Mouse (Mus musculus) frontal cortex, postnatal 25 days (tissue): ENCODE results near the gene Ubxn7.
"Not testable (repeated sequence)": the region's sequence is repeated elsewhere in the genome, so short reads cannot be mapped to it uniquely, and the experiment has no call there.

Source experiments
- DNase-seq, 2 experiments: peaks; one replicate each; pipeline ENCODE4 v3.0.0; 2022; ENCODE audit warnings: low spot score in 2 of 2

Gene Ubxn7

GRCm38 (mm10) chr16:32332040-32332555, at the start of gene Ubxn7:
Gene Ubxn7 (plus strand): TSS chr16:32332257.
- DNase-seq: peak; percentile 90 to 97

GRCm38 (mm10) chr16:32282608-32283007, 49.4 kb upstream of the Ubxn7 start:
- DNase-seq: no peak

- DNase-seq: no peak
Observed at GRCm38 (mm10) chr16:32291821-32292220, 40.2 kb upstream of the Ubxn7 start.

GRCm38 (mm10) chr16:32299617-32300016, 32.4 kb upstream of the Ubxn7 start:
- DNase-seq: not testable (repeated sequence)

- no peak for DNase-seq
Observed at GRCm38 (mm10) chr16:32303046-32303445, 29.0 kb upstream of the Ubxn7 start.

- DNase-seq: no peak
Observed at GRCm38 (mm10) chr16:32303886-32304285, 28.2 kb upstream of the Ubxn7 start.

GRCm38 (mm10) chr16:32311970-32312369, 20.1 kb upstream of the Ubxn7 start:
- no peak for DNase-seq

GRCm38 (mm10) chr16:32312386-32312785, 19.7 kb upstream of the Ubxn7 start:
- no peak for DNase-seq

- DNase-seq: no peak
Observed at GRCm38 (mm10) chr16:32312859-32313258, 19.2 kb upstream of the Ubxn7 start.

GRCm38 (mm10) chr16:32316601-32317000, 15.5 kb upstream of the Ubxn7 start:
- no peak for DNase-seq

GRCm38 (mm10) chr16:32323953-32324352, 8.1 kb upstream of the Ubxn7 start:
- DNase-seq: no peak

- DNase-seq: no peak
Observed at GRCm38 (mm10) chr16:32330876-32331670, 984 bp upstream of the Ubxn7 start.

GRCm38 (mm10) chr16:32332556-32333511, 777 bp downstream of the Ubxn7 start:
- DNase-seq: peak; percentile 14 to 18

GRCm38 (mm10) chr16:32335146-32335545, 3.1 kb downstream of the Ubxn7 start:
- no peak for DNase-seq

GRCm38 (mm10) chr16:32336026-32336780, 4.1 kb downstream of the Ubxn7 start:
- DNase-seq: no peak

- no peak for DNase-seq
Observed at GRCm38 (mm10) chr16:32337001-32337400, 4.9 kb downstream of the Ubxn7 start.

GRCm38 (mm10) chr16:32340451-32340850, 8.4 kb downstream of the Ubxn7 start:
- DNase-seq: no peak

GRCm38 (mm10) chr16:32345521-32345920, 13.5 kb downstream of the Ubxn7 start:
- DNase-seq: no peak

GRCm38 (mm10) chr16:32350776-32351175, 18.7 kb downstream of the Ubxn7 start:
- no peak for DNase-seq

- no peak for DNase-seq
Observed at GRCm38 (mm10) chr16:32363530-32363929, 31.5 kb downstream of the Ubxn7 start.

- peak in 1 of 2 experiments; percentile 9 for DNase-seq
Observed at GRCm38 (mm10) chr16:32371351-32371750, 39.3 kb downstream of the Ubxn7 start.

GRCm38 (mm10) chr16:32379575-32379974, 47.5 kb downstream of the Ubxn7 start:
- no peak for DNase-seq
